Mouse (Mus musculus) forebrain, embryonic 12.5 days (tissue): ENCODE results near the gene Cdh23. TPM values are rescaled to one million over a fixed set of nuclear protein-coding genes. Genes with fewer than 3 reads are reported as not detected.
A peak's percentile ranks its signal among the peaks of the same experiment; 100 is the strongest.

Experiments used
- ATAC-seq: fragments of 200-750 bp; cut with Nextera tagmentation; 2 replicates; pipeline ENCODE4 v1.8.0; 2017; ENCODE audit warnings: moderate TSS enrichment; ENCODE audit not compliant: low FRiP score
- H3K27ac ChIP-seq: fragments of 300-500 bp; sonication (generic); 2 replicates; pipeline ENCODE4 v1.5.1; 2016; ENCODE audit warnings: mild to moderate bottlenecking
- H3K27me3 ChIP-seq: fragments of 300-500 bp; sonication (generic); 2 replicates; pipeline ENCODE4 v1.6.1; 2016; ENCODE audit warnings: mild to moderate bottlenecking
- H3K36me3 ChIP-seq: fragments of 300-500 bp; sonication (generic); replicated peaks from 2 replicates; pipeline ENCODE4 v1.6.1; 2016; ENCODE audit warnings: mild to moderate bottlenecking
- H3K4me1 ChIP-seq: fragments of 300-500 bp; sonication (generic); 2 replicates; pipeline ENCODE4 v1.6.1; 2016
- H3K4me2 ChIP-seq: fragments of 300-500 bp; sonication (generic); 2 replicates; pipeline ENCODE4 v1.6.1; 2016; ENCODE audit warnings: mild to moderate bottlenecking, moderate library complexity
- H3K4me3 ChIP-seq: fragments of 300-500 bp; sonication (generic); replicated peaks from 2 replicates; pipeline ENCODE4 v1.5.1; 2016; ENCODE audit warnings: mild to moderate bottlenecking
- H3K9ac ChIP-seq: fragments of 300-500 bp; sonication (generic); 2 replicates; pipeline ENCODE4 v1.6.1; 2016; ENCODE audit warnings: mild to moderate bottlenecking
- H3K9me3 ChIP-seq: fragments of 300-500 bp; sonication (generic); 2 replicates; pipeline ENCODE4 v1.6.1; 2016
- WGBS: fragments of 180-500 bp; shearing (Covaris S2); methylation state at CpG from one replicate; pipeline ENCODE4 v1.1.7; 2016; 5-methylcytosine and 5-hydroxymethylcytosine counted together
- polyA plus RNA-seq: library from polyadenylated mRNA; unstranded; fragments of >200 nt; fragmentation: Nextera tagmentation; extraction: Ambion mirVana; gene quantifications from 2 replicates; pipeline ENCODE4 v1.2.1, GENCODE M21; 2016

Gene Cdh23
- polyA plus RNA-seq, 1 experiment from 2014 or later, result 2.5 TPM

- Histone ChIP-seq H3K4me3 (no peak overlapping the region), H3K9me3 (no peaks in the 10 kb centered on the region), H3K27ac (no peak overlapping the region), H3K4me2 (no peak overlapping the region), H3K36me3 (no peaks in the 10 kb centered on the region), H3K9ac (no peak overlapping the region), H3K4me1 (no peaks in the 10 kb centered on the region), H3K27me3 (no peaks in the 10 kb centered on the region)
- WGBS, result 27% methylated on average over 4 of the region's 4 CpGs
- ATAC-seq, result no peak
Observed at GRCm38 (mm10) chr10:60358776-60359175, 337.5 kb downstream of the Cdh23 start.

DNA sequence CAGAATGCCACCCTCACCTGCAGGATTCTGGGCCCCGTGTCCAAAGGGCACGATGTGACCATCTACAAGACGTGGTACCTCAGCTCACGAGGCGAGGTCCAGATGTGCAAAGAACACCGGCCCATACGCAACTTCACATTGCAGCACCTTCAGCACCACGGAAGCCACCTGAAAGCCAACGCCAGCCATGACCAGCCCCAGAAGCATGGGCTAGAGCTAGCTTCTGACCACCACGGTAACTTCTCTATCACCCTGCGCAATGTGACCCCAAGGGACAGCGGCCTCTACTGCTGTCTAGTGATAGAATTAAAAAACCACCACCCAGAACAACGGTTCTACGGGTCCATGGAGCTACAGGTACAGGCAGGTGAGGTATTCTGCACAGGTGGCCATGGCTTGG lies 338.4 kb downstream of the Cdh23 start:
- Histone ChIP-seq H3K27ac (no peak overlapping the region), H3K4me2 (no peak overlapping the region), H3K4me3 (no peak overlapping the region), H3K4me1 (no peaks in the 10 kb centered on the region), H3K36me3 (no peaks in the 10 kb centered on the region), H3K27me3 (no peaks in the 10 kb centered on the region), H3K9ac (no peak overlapping the region), H3K9me3 (no peaks in the 10 kb centered on the region)
- ATAC-seq, result no peak
- 93% methylated on average over 14 of the region's 14 CpGs for WGBS

GRCm38 (mm10) chr10:60357441-60357840 lies 338.8 kb downstream of the Cdh23 start:
- Histone ChIP-seq H3K27me3 (no peaks in the 10 kb centered on the region), H3K27ac (no peak overlapping the region), H3K4me1 (no peaks in the 10 kb centered on the region), H3K4me2 (no peak overlapping the region), H3K9me3 (no peaks in the 10 kb centered on the region), H3K36me3 (no peaks in the 10 kb centered on the region), H3K4me3 (no peak overlapping the region), H3K9ac (no peak overlapping the region)
- ATAC-seq, result no peak
- WGBS, result 84% methylated on average over 4 of the region's 4 CpGs

- no peak overlapping the region for H3K9ac ChIP-seq
- no peak for ATAC-seq
- H3K27me3 ChIP-seq, result no peaks in the 10 kb centered on the region
- H3K9me3 ChIP-seq, result no peaks in the 10 kb centered on the region
- 82% methylated on average over 11 of the region's 11 CpGs for WGBS
- H3K4me2 ChIP-seq, result no peak overlapping the region
- no peak overlapping the region for H3K27ac ChIP-seq
- peaks cover 17% of the 10 kb centered on the region for H3K4me1 ChIP-seq
- no peaks in the 10 kb centered on the region for H3K36me3 ChIP-seq
- H3K4me3 ChIP-seq, result no peak overlapping the region
Observed at GRCm38 (mm10) chr10:60354881-60355677, 341.2 kb downstream of the Cdh23 start.

DNA sequence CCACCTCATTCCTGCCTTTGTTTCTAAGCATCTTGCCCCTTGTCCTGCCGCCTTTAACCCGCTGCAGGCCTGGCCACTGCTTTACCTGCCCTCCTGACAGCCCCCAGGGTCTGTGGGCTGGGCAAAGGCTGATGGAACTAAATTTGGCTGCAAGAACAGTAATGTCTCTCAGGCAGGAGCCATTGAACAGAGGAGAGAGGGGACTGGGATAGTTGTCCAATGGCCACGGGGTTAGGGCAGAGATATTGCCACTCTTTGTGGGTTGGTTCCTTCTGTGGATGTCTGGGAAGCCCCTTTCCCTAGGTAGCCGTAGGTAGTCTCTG lies 342.3 kb downstream of the Cdh23 start:
- Histone ChIP-seq H3K27me3 (peaks cover 4% of the 10 kb centered on the region; the same call in 1 of the 2 replicates), H3K9me3 (no peaks in the 10 kb centered on the region), H3K4me1 (peaks cover 18% of the 10 kb centered on the region), H3K4me3 (no peak overlapping the region), H3K9ac (no peak overlapping the region), H3K27ac (no peak overlapping the region), H3K4me2 (no peak overlapping the region), H3K36me3 (no peaks in the 10 kb centered on the region)
- ATAC-seq, result no peak
- whole genome bisulfite sequencing, result 89% methylated on average over 4 of the region's 4 CpGs

DNA sequence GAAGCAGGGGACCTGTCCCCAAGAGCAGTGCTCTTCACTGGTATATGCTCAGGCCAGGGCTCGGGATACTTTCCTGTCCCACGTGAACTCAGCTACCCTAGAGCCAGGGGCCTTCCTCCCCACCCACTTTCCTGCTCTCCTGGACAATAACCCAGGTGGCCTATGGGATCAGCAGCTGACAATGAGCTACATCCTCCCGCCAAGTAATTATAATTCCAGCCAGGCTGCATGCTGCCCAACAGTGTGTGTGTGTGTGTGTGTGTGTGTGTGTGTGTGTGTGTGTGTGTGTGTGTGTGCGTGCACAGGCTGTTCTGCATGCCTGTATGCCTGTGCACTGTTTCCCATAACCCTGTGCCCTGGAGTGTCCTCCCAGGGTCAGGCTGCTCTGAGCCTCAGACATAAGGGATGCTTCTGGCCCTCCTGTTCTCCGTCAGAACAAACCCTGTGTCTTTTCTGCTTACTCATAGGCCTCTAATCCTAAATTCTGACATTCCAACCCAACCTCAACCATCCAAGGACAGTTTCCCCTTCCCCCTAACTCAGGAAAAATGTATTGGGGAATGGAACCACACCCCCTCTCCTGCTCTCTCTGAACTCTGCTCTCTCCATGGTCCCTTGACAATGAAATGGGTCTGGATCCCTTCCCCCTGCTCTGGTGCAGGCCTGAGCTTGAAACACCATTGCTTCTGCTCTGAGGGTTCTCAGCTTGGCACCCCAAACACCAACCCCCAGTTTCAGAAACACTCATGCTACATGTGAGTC lies 342.9 kb downstream of the Cdh23 start:
- Histone ChIP-seq H3K9ac (no peak overlapping the region), H3K27me3 (peaks cover 9% of the 10 kb centered on the region; the same call in 1 of the 2 replicates), H3K4me3 (no peak overlapping the region), H3K4me2 (no peak overlapping the region), H3K36me3 (no peaks in the 10 kb centered on the region), H3K27ac (no peak overlapping the region), H3K4me1 (peaks cover 18% of the 10 kb centered on the region), H3K9me3 (no peaks in the 10 kb centered on the region)
- WGBS, result 61% methylated on average over 4 of the region's 5 CpGs
- no peak for ATAC-seq

GRCm38 (mm10) chr10:60351761-60352455 lies 344.4 kb downstream of the Cdh23 start:
- 36% methylated on average over 7 of the region's 7 CpGs for WGBS
- H3K4me3 ChIP-seq, result no peak overlapping the region
- no peaks in the 10 kb centered on the region for H3K9me3 ChIP-seq
- H3K27me3 ChIP-seq, result peaks cover 24% of the 10 kb centered on the region
- no peak overlapping the region for H3K9ac ChIP-seq
- H3K36me3 ChIP-seq, result no peaks in the 10 kb centered on the region
- H3K4me2 ChIP-seq, result no peak overlapping the region
- ATAC-seq, result peak; percentile 33; the same call in 1 of the 2 replicates
- H3K4me1 ChIP-seq, result peaks cover 25% of the 10 kb centered on the region
- H3K27ac ChIP-seq, result 0 out of 2 replicates have a peak overlapping the region, but pooled peaks have one; percentile 27

DNA sequence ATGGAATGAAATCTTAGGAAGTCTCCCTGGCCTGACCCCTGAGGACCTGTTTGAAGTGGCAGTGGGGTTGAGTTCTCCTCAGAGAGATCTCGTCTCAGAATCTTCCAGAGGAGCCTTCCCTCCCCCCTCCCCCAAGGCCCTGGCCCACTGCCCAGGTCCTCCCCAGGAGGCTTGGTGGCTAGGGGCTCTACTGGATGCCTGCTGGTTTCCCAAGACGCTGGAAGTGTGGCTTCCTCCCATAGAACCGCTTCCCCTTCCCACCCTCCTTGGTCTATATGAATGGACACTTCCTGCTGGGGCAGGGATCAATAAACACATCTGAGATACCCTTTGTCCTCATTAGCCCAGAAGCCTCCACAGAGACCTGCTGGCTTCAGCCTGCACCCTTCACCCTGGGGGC lies 345.0 kb downstream of the Cdh23 start:
- Histone ChIP-seq H3K4me3 (no peak overlapping the region), H3K4me2 (no peak overlapping the region), H3K4me1 (peaks cover 32% of the 10 kb centered on the region), H3K27ac (0 out of 2 replicates have a peak overlapping the region, but pooled peaks have one; percentile 27), H3K9ac (no peak overlapping the region), H3K36me3 (no peaks in the 10 kb centered on the region), H3K27me3 (peaks cover 30% of the 10 kb centered on the region), H3K9me3 (no peaks in the 10 kb centered on the region)
- no peak for ATAC-seq
- 35% methylated on average over 3 of the region's 3 CpGs for WGBS

DNA sequence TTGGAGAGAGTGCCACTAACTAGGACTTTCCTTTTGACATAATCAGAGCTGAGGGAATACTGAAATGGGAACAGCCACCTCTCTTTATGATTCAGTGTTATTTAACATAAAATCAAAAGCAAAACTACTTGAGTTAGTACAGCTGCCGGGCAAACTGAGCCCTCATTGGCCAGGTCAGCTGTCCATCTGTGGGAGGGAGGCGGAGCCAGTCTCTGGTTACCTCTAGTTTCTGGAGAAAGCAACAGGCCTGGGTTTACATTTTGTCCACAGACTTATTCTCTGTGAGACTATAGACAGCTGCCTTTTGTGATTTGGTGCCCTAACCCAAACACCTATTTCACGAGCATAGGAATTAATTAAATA lies 345.5 kb downstream of the Cdh23 start:
- 48% methylated on average over 3 of the region's 3 CpGs for WGBS
- Histone ChIP-seq H3K36me3 (no peaks in the 10 kb centered on the region), H3K4me1 (peaks cover 35% of the 10 kb centered on the region), H3K9me3 (no peaks in the 10 kb centered on the region), H3K27me3 (peaks cover 35% of the 10 kb centered on the region), H3K9ac (no peak overlapping the region), H3K4me3 (no peak overlapping the region), H3K4me2 (no peak overlapping the region), H3K27ac (peak overlapping the region; percentile 27; the same call in 1 of the 2 replicates)
- ATAC-seq, result no peak; the same call in 1 of the 2 replicates

DNA sequence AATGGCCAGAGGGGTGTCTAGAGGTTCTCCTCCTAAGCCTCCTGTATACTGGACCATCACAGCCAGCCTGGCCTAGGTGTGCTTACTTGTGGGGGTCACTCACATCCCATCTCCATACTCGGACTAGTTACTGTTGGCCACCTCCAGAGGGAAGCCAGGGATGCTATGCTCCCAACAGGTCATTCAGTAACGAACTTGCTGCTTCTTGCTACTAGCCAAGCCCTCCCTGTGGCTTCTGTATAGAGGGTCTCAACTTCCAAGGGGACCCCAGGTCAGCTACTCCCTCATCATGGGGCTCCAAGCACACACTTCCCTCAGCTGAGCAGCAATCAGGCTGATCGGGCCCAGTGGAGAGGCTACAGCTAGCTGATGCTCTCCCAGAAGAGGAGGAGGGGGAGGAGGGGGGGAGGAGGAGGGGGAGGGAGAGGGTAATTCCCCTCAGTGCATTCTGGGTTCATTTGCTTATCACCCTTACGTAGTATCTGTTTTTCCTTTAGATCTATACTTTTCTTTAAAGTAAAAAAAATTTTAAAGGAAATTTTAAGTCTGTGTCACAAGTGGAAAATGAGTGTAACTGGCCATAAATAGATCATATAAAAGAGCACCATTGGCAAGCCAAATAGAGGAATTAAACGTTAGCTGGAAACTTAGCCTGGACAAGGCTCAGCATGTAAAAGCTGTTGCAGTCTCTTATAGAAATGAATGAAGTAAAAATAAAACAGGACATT lies 346.0 kb downstream of the Cdh23 start:
- Histone ChIP-seq H3K9ac (no peak overlapping the region), H3K36me3 (no peaks in the 10 kb centered on the region), H3K9me3 (no peaks in the 10 kb centered on the region), H3K27ac (no peak overlapping the region; the same call in 1 of the 2 replicates), H3K4me2 (no peak overlapping the region), H3K4me3 (no peak overlapping the region), H3K27me3 (peaks cover 36% of the 10 kb centered on the region), H3K4me1 (peaks cover 35% of the 10 kb centered on the region)
- no peak for ATAC-seq
- 44% methylated on average over 5 of the region's 5 CpGs for WGBS

DNA sequence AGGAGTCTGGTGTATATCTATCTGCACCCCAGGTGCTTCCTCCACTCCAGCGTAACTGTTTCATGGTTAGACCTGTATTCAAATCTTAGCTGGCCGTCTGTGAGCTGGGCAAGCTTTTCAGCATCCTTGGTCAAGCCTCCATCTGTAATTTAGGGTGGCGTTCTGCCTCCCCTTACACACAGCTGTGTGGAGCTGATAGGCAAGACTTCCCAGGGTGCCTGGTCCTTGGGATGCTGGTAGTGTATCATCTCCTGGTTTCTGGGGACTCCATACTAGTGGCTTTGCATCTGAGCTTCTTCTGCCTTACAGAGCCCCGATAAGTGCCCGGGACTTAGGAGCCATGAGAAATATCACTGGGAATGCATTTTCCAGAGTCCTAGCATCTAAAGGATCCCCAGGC lies 346.6 kb downstream of the Cdh23 start:
- no peaks in the 10 kb centered on the region for H3K9me3 ChIP-seq
- ATAC-seq, result no peak
- no peak overlapping the region for H3K4me3 ChIP-seq
- WGBS, result 85% methylated on average over 5 of the region's 5 CpGs
- H3K4me2 ChIP-seq, result no peak overlapping the region
- no peaks in the 10 kb centered on the region for H3K36me3 ChIP-seq
- H3K9ac ChIP-seq, result no peak overlapping the region
- H3K27me3 ChIP-seq, result peaks cover 36% of the 10 kb centered on the region
- H3K4me1 ChIP-seq, result peaks cover 40% of the 10 kb centered on the region
- no peak overlapping the region for H3K27ac ChIP-seq

DNA sequence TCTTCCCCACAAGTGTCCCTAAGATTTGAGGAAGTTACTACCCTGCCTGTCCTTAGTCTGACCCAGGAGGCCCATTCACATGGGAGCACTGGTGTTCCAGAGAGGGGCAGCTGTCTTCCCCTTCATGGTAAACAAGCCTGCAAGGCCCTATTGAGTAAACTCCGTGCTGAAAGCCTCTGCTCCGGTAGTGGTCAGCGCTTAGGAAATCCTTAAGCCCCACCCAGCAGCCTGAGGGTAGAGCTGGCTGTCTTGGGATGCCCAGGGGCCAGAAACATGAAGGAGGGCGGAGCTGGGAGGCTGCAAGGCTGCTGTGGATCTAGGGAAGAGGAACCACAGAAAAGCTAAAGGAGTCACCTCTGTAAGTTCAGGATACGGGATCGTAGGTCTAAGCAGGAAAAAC lies 347.2 kb downstream of the Cdh23 start:
- whole genome bisulfite sequencing, result 39% methylated on average over 6 of the region's 6 CpGs
- no peak overlapping the region for H3K4me3 ChIP-seq
- H3K4me1 ChIP-seq, result peaks cover 41% of the 10 kb centered on the region
- peaks cover 36% of the 10 kb centered on the region for H3K27me3 ChIP-seq
- no peak overlapping the region for H3K4me2 ChIP-seq
- no peak for ATAC-seq
- no peak overlapping the region for H3K9ac ChIP-seq
- H3K36me3 ChIP-seq, result no peaks in the 10 kb centered on the region
- H3K27ac ChIP-seq, result no peak overlapping the region
- no peaks in the 10 kb centered on the region for H3K9me3 ChIP-seq
